Mouse (Mus musculus): ENCODE results near the gene Mrps24.

The Mrps24 gene

GRCm38 (mm10) chr11:5706874-5707529, 8.5 kb downstream of the Mrps24 start:
- CTCF ChIA-PET, result interaction anchor here (0.7 kb wide), 1 partner anchor 305 kb away, joined by 12 read pairs; no protein-coding TSS in a partner anchor

GRCm38 (mm10) chr11:5705972-5706371, 9.5 kb downstream of the Mrps24 start:
- CTCF ChIA-PET, result no interaction called here

GRCm38 (mm10) chr11:5703341-5703740, 12.1 kb downstream of the Mrps24 start:
- CTCF ChIA-PET, result no interaction called here

DNA sequence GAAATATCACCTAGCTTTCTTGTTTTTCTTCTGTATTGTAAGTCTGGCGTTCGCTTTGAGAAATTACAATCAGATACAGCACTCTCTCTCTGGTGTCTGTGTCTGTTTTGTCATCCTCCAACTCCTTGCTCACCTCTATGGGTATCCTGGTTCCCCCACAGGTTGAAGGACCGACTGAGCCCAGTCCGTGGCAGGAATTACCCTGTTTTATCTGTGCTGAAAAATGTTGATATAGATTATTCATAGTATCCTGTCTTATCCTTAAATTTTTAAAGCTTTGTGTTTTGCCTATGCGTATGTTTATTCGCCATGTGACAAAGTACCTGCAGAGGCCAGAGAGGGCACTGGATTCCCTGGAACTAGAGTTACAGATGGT, 12.5 kb downstream of the Mrps24 start:
- CTCF ChIA-PET, result no interaction called here

GRCm38 (mm10) chr11:5702271-5702956, 13.1 kb downstream of the Mrps24 start:
- CTCF ChIA-PET, result no interaction called here

GRCm38 (mm10) chr11:5701821-5702220, 13.7 kb downstream of the Mrps24 start:
- CTCF ChIA-PET, result no interaction called here

DNA sequence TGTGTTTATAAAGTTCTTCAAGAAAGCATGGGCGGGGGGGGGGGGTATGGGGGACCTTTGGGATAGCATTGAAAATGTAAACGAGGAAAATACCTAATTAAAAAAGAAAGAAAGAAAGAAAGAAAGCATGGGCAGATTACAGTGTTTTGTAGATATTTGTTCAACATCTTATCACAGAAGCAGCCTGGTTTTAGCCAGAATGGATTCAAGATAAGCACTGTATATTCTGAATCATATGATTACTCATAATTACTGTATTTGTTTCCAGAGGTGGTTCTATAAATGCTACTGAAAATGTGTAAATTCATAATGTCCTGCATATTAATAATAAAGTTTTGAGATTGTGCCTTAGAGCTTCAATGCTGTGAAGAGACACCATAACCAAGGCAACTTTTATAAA, 14.2 kb downstream of the Mrps24 start:
- CTCF ChIA-PET, result no interaction called here

- CTCF ChIA-PET, result no interaction called here
These were observed 14.7 kb downstream of the Mrps24 start for GRCm38 (mm10) chr11:5700808-5701207.

- CTCF ChIA-PET, result no interaction called here
These were observed 23.7 kb downstream of the Mrps24 start for GRCm38 (mm10) chr11:5691775-5692174.

GRCm38 (mm10) chr11:5684283-5684682, 31.2 kb downstream of the Mrps24 start:
- CTCF ChIA-PET, result no interaction called here

DNA sequence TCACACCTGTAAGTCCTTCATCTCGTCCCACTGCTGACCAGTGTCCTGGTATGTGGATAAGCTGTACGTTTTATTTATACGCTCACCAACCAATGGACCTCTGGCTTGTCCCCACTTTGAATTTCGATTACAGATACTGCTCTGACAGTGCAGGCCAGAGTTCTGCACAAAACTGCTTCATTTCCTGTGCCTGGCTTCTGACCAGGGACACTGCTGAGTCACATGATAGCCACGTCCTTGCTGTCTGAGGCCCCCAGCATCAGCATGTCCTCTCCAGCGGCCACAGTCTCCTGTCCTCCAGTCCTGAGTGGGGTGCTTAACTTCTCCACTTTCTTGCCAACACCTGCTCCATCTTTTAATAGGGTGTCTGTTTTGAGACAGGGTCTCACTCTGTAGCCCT, 32.9 kb downstream of the Mrps24 start:
- CTCF ChIA-PET, result interaction anchor here (0.6 kb wide), 2 partner anchors 179 to 502 kb away, joined by 3 to 5 read pairs; no protein-coding TSS in a partner anchor
